Mouse (Mus musculus) hindbrain, embryonic 15.5 days (tissue): ENCODE measurements around the gene Pkp3. TPM values are rescaled to one million over a fixed set of nuclear protein-coding genes. Genes with fewer than 3 reads are reported as not detected.

Experiments used
- ATAC-seq: fragments of 200-750 bp; cut with Nextera tagmentation; 2 replicates; pipeline ENCODE4 v1.8.0; 2017; ENCODE audit warnings: low read depth, moderate number of reproducible peaks, moderate TSS enrichment; ENCODE audit not compliant: low FRiP score
- H3K27ac ChIP-seq: fragments of 300-500 bp; sonication (generic); replicated peaks from 2 replicates; pipeline ENCODE4 v1.5.1; 2015; ENCODE audit warnings: mild to moderate bottlenecking, inconsistent platforms
- H3K27me3 ChIP-seq: fragments of 300-500 bp; sonication (generic); 2 replicates; pipeline ENCODE4 v1.6.1; 2015; ENCODE audit warnings: control low read depth, inconsistent platforms
- H3K36me3 ChIP-seq: fragments of 300-500 bp; sonication (generic); 2 replicates; pipeline ENCODE4 v1.6.1; 2015; ENCODE audit warnings: control low read depth, inconsistent platforms
- H3K4me1 ChIP-seq: fragments of 300-500 bp; sonication (generic); replicated peaks from 2 replicates; pipeline ENCODE4 v1.6.1; 2015; ENCODE audit warnings: control low read depth, inconsistent platforms
- H3K4me2 ChIP-seq: fragments of 300-500 bp; sonication (generic); 2 replicates; pipeline ENCODE4 v1.6.1; 2015; ENCODE audit warnings: moderate library complexity, mild to moderate bottlenecking, inconsistent platforms
- H3K4me3 ChIP-seq: fragments of 300-500 bp; sonication (generic); 2 replicates; pipeline ENCODE4 v1.5.1; 2015; ENCODE audit warnings: mild to moderate bottlenecking, inconsistent platforms
- H3K9ac ChIP-seq: fragments of 300-500 bp; sonication (generic); 2 replicates; pipeline ENCODE4 v1.6.1; 2015; ENCODE audit warnings: inconsistent platforms
- H3K9me3 ChIP-seq: fragments of 300-500 bp; sonication (generic); 2 replicates; pipeline ENCODE4 v1.6.1; 2016; ENCODE audit warnings: control low read depth, inconsistent platforms
- WGBS: fragments of 180-500 bp; shearing (Covaris S2); methylation state at CpG from one replicate; pipeline ENCODE4 v1.1.7; 2015; 5-methylcytosine and 5-hydroxymethylcytosine counted together
- polyA plus RNA-seq: library from polyadenylated mRNA; unstranded; fragments of >200 nt; fragmentation: Nextera tagmentation; extraction: Ambion mirVana; gene quantifications from 2 replicates; pipeline ENCODE4 v1.2.1, GENCODE M21; 2015

The Pkp3 gene
- polyA plus RNA-seq, 1 experiment from 2014 or later: 0.29 TPM

GRCm38 (mm10) chr7:141103161-141103560, 25.1 kb downstream of the Pkp3 start:
- ATAC-seq: no peak
- Histone ChIP-seq H3K4me1 (peaks cover 13% of the 10 kb centered on the region), H3K9me3 (no peaks in the 10 kb centered on the region), H3K27ac (no peak overlapping the region), H3K27me3 (peaks cover 38% of the 10 kb centered on the region), H3K36me3 (no peaks in the 10 kb centered on the region), H3K4me3 (no peak overlapping the region), H3K9ac (no peak overlapping the region), H3K4me2 (no peak overlapping the region)
- 80% methylated on average over 3 of the region's 3 CpGs for WGBS

- H3K9me3 ChIP-seq: no peaks in the 10 kb centered on the region
- H3K9ac ChIP-seq: no peak overlapping the region
- H3K4me2 ChIP-seq: no peak overlapping the region
- H3K27ac ChIP-seq: no peak overlapping the region
- H3K4me1 ChIP-seq: no peaks in the 10 kb centered on the region
- H3K36me3 ChIP-seq: no peaks in the 10 kb centered on the region
- no peak for ATAC-seq
- peaks cover 9% of the 10 kb centered on the region for H3K27me3 ChIP-seq
- no peak overlapping the region for H3K4me3 ChIP-seq
- 92% methylated on average over 9 of the region's 9 CpGs for WGBS
Observed at GRCm38 (mm10) chr7:141115874-141116273, 37.9 kb downstream of the Pkp3 start.

GRCm38 (mm10) chr7:141117636-141118035, 39.6 kb downstream of the Pkp3 start, which contains the start of gene Ano9:
Gene Ano9, minus strand, starts transcription at chr7:141117806.
- ATAC-seq: no peak
- H3K27ac ChIP-seq: no peak within 1 kb of the TSS
- H3K4me2 ChIP-seq: 0 out of 2 replicates have a peak within 1 kb of the TSS, but pooled peaks have one; percentile 11
- H3K36me3 ChIP-seq: no peaks in the 10 kb centered on the region
- H3K9ac ChIP-seq: no peak within 1 kb of the TSS
- H3K4me3 ChIP-seq: no peak within 1 kb of the TSS
- H3K9me3 ChIP-seq: no peaks in the 10 kb centered on the region
- peaks cover 9% of the 10 kb centered on the region for H3K27me3 ChIP-seq
- no peaks in the 10 kb centered on the region for H3K4me1 ChIP-seq
- 11% methylated on average over 9 of the region's 9 CpGs for WGBS

GRCm38 (mm10) chr7:141119487-141119886, 41.5 kb downstream of the Pkp3 start:
- Histone ChIP-seq H3K27me3 (peaks cover 9% of the 10 kb centered on the region), H3K4me1 (peaks cover 6% of the 10 kb centered on the region; the same call in 1 of the 2 replicates), H3K9me3 (no peaks in the 10 kb centered on the region), H3K4me2 (no peak overlapping the region), H3K4me3 (no peak overlapping the region), H3K36me3 (no peaks in the 10 kb centered on the region), H3K27ac (no peak overlapping the region), H3K9ac (no peak overlapping the region)
- no peak for ATAC-seq
- WGBS: 74% methylated on average over 3 of the region's 3 CpGs

- no peaks in the 10 kb centered on the region for H3K9me3 ChIP-seq
- peaks cover 6% of the 10 kb centered on the region; the same call in 1 of the 2 replicates for H3K4me1 ChIP-seq
- no peak overlapping the region for H3K27ac ChIP-seq
- H3K36me3 ChIP-seq: no peaks in the 10 kb centered on the region
- no peak overlapping the region for H3K9ac ChIP-seq
- no peak overlapping the region for H3K4me3 ChIP-seq
- no peak for ATAC-seq
- H3K4me2 ChIP-seq: no peak overlapping the region
- WGBS: 82% methylated on average over 3 of the region's 3 CpGs
- peaks cover 9% of the 10 kb centered on the region for H3K27me3 ChIP-seq
Observed at GRCm38 (mm10) chr7:141120605-141121004, 42.6 kb downstream of the Pkp3 start.

GRCm38 (mm10) chr7:141121051-141121531, 43.1 kb downstream of the Pkp3 start:
- Histone ChIP-seq H3K9me3 (no peaks in the 10 kb centered on the region), H3K4me2 (no peak overlapping the region), H3K4me1 (peaks cover 6% of the 10 kb centered on the region; the same call in 1 of the 2 replicates), H3K27ac (no peak overlapping the region), H3K27me3 (peaks cover 9% of the 10 kb centered on the region), H3K36me3 (no peaks in the 10 kb centered on the region), H3K4me3 (no peak overlapping the region), H3K9ac (no peak overlapping the region)
- no peak for ATAC-seq
- 73% methylated on average over 5 of the region's 5 CpGs for WGBS

GRCm38 (mm10) chr7:141122245-141122644, 44.2 kb downstream of the Pkp3 start, which contains the start of gene Ptdss2:
Gene Ptdss2, plus strand, starts transcription at chr7:141122382.
- WGBS: 57% methylated on average over 14 of the region's 14 CpGs
- Histone ChIP-seq H3K4me1 (peaks cover 6% of the 10 kb centered on the region; the same call in 1 of the 2 replicates), H3K4me3 (peak within 1 kb of the TSS; percentile 76), H3K27ac (peak within 1 kb of the TSS; percentile 88), H3K4me2 (peak within 1 kb of the TSS; percentile 70), H3K9me3 (no peaks in the 10 kb centered on the region), H3K36me3 (no peaks in the 10 kb centered on the region), H3K9ac (peak within 1 kb of the TSS; percentile 64), H3K27me3 (peaks cover 4% of the 10 kb centered on the region)
- no peak for ATAC-seq

- peak overlapping the region; percentile 70 for H3K4me2 ChIP-seq
- ATAC-seq: peak; percentile 98
- H3K4me1 ChIP-seq: peaks cover 6% of the 10 kb centered on the region; the same call in 1 of the 2 replicates
- H3K36me3 ChIP-seq: no peaks in the 10 kb centered on the region
- peak overlapping the region; percentile 64 for H3K9ac ChIP-seq
- H3K9me3 ChIP-seq: no peaks in the 10 kb centered on the region
- WGBS: 2% methylated on average over 29 of the region's 29 CpGs
- H3K4me3 ChIP-seq: peak overlapping the region; percentile 76
- peak overlapping the region; percentile 88 for H3K27ac ChIP-seq
- H3K27me3 ChIP-seq: no peaks in the 10 kb centered on the region
Observed at GRCm38 (mm10) chr7:141122689-141123516, 44.9 kb downstream of the Pkp3 start.

- Histone ChIP-seq H3K4me2 (peak overlapping the region; percentile 70), H3K4me1 (peaks cover 6% of the 10 kb centered on the region; the same call in 1 of the 2 replicates), H3K27ac (peak overlapping the region; percentile 88), H3K4me3 (peak overlapping the region; percentile 76), H3K9me3 (no peaks in the 10 kb centered on the region), H3K27me3 (no peaks in the 10 kb centered on the region), H3K9ac (peak overlapping the region; percentile 64), H3K36me3 (no peaks in the 10 kb centered on the region)
- no peak for ATAC-seq
- 1% methylated on average over 15 of the region's 15 CpGs for WGBS
Observed at GRCm38 (mm10) chr7:141123517-141123856, 45.5 kb downstream of the Pkp3 start.

- H3K4me2 ChIP-seq: peak overlapping the region; percentile 90
- ATAC-seq: peak; percentile 99
- peak overlapping the region; percentile 75 for H3K27ac ChIP-seq
- no peaks in the 10 kb centered on the region for H3K27me3 ChIP-seq
- peak overlapping the region; percentile 90 for H3K9ac ChIP-seq
- peaks cover 23% of the 10 kb centered on the region for H3K4me1 ChIP-seq
- H3K9me3 ChIP-seq: no peaks in the 10 kb centered on the region
- peaks cover 10% of the 10 kb centered on the region for H3K36me3 ChIP-seq
- peak overlapping the region; percentile 97 for H3K4me3 ChIP-seq
- WGBS: under 1% methylated on average over 59 of the region's 59 CpGs
Observed at GRCm38 (mm10) chr7:141131024-141131820, 53.2 kb downstream of the Pkp3 start.

- Histone ChIP-seq H3K4me3 (peak overlapping the region; percentile 97), H3K27ac (no peak overlapping the region), H3K4me2 (peak overlapping the region; percentile 90), H3K36me3 (peaks cover 19% of the 10 kb centered on the region), H3K4me1 (peaks cover 23% of the 10 kb centered on the region), H3K9ac (peak overlapping the region; percentile 90), H3K9me3 (no peaks in the 10 kb centered on the region), H3K27me3 (no peaks in the 10 kb centered on the region)
- no peak for ATAC-seq
- WGBS: 60% methylated on average over 12 of the region's 12 CpGs
Observed at GRCm38 (mm10) chr7:141131904-141132755, 54.1 kb downstream of the Pkp3 start.
